31 mouse cellular contexts compared by ENCODE assay signal in the genomic region with DNA sequence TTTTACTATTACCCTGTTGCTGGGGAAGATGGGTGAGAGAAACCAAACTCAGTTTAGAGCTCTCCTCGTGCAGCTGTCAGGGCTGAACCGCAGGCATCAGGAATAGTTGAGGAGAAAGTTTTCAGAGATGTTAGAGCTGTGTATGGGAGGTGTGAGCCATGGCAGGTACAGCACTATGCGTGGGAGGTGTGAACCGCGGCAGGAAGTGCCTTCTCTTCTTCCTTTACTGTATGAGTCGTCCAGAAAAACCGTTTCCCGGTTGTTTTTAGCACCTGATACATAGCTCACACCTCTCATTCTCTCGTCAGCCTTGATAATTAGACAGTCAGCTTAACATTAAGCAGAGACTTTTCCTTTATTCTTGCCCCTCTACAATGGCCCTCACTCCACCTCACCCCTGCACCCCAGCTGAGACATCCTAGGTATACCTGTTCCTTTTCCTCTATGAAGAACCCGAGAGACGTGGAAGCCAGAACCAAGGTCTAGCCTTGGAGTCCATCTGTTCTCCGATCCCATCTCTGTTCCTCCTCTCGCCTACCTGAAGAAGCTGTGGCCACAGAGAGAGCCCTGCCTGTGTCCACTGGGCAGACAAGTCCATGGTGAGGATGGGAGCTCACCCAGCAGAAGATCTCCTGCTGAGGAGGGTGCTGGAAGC. TPM values are rescaled to one million over a fixed set of nuclear protein-coding genes. Genes with fewer than 3 reads are reported as not detected.
DNase-seq lines count a peak whose midpoint lies in the region; ATAC-seq lines count a peak whose summit lies in the region.
"Had no signal": no experiment of that assay in that cellular context is flagged by ENCODE, and none has a peak within 500 bp of the region (broad histone marks: within the 10 kb centered on the region; RNA-seq: fewer than 3 reads in every experiment).

No protein-coding gene starts in this region.

- no peak overlapping the region for H3K9ac ChIP-seq in forebrain, embryonic 11.5 days (ENCODE audit: low read length)
- no peak overlapping the region for H3K9ac ChIP-seq in forebrain, embryonic 16.5 days (replicated peaks; ENCODE audit: low read depth, low read length)
- H3K9ac ChIP-seq in intestine, embryonic 15.5 days: no peak overlapping the region
- H3K9ac ChIP-seq: embryonic facial prominence, embryonic 12.5 days; heart, embryonic 13.5 days; hindbrain, embryonic 14.5 days; liver, embryonic 15.5 days; lung, embryonic 15.5 days; midbrain, embryonic 12.5 days; neural tube, embryonic 15.5 days had no signal

- no peaks in the 10 kb centered on the region for H3K4me1 ChIP-seq in forebrain, embryonic 11.5 days (replicated peaks; ENCODE audit: control insufficient read depth, insufficient read depth, low read length)
- no peaks in the 10 kb centered on the region for H3K4me1 ChIP-seq in forebrain, embryonic 16.5 days (replicated peaks; ENCODE audit: control insufficient read depth, insufficient read depth, low read length)
- no peaks in the 10 kb centered on the region for H3K4me1 ChIP-seq in intestine, embryonic 15.5 days (replicated peaks)
- H3K4me1 ChIP-seq: heart, embryonic 13.5 days; liver, embryonic 15.5 days; lung, embryonic 15.5 days; midbrain, embryonic 12.5 days; neural tube, embryonic 15.5 days had no signal

- no peaks in the 10 kb centered on the region for H3K36me3 ChIP-seq in forebrain, embryonic 11.5 days (ENCODE audit: control insufficient read depth, insufficient read depth, low read length)
- no peaks in the 10 kb centered on the region for H3K36me3 ChIP-seq in forebrain, embryonic 16.5 days (ENCODE audit: control insufficient read depth, insufficient read depth)
- no peaks in the 10 kb centered on the region for H3K36me3 ChIP-seq in intestine, embryonic 15.5 days
- H3K36me3 ChIP-seq: embryonic facial prominence, embryonic 12.5 days; heart, embryonic 13.5 days; liver, embryonic 15.5 days; lung, embryonic 15.5 days; midbrain, embryonic 12.5 days; neural tube, embryonic 15.5 days had no signal

- H3K4me3 ChIP-seq in forebrain, embryonic 11.5 days (ENCODE audit: low read depth, low read length): no peak overlapping the region
- H3K4me3 ChIP-seq in forebrain, embryonic 16.5 days (replicated peaks; ENCODE audit: low read length): no peak overlapping the region
- no peak overlapping the region for H3K4me3 ChIP-seq in intestine, embryonic 15.5 days (replicated peaks)
- H3K4me3 ChIP-seq: embryonic facial prominence, embryonic 12.5 days; gastrocnemius, adult 2 months; heart, embryonic 13.5 days; liver, embryonic 15.5 days; lung, embryonic 15.5 days; midbrain, embryonic 12.5 days; neural tube, embryonic 15.5 days had no signal

- H3K4me2 ChIP-seq in forebrain, embryonic 11.5 days (ENCODE audit: low read depth, low read length, severe bottlenecking): no peak overlapping the region
- no peak overlapping the region for H3K4me2 ChIP-seq in forebrain, embryonic 16.5 days (ENCODE audit: low read length)
- H3K4me2 ChIP-seq in intestine, embryonic 15.5 days (replicated peaks): no peak overlapping the region
- H3K4me2 ChIP-seq: embryonic facial prominence, embryonic 12.5 days; heart, embryonic 13.5 days; hindbrain, embryonic 14.5 days; liver, embryonic 15.5 days; lung, embryonic 15.5 days; midbrain, embryonic 12.5 days; neural tube, embryonic 15.5 days had no signal

- WGBS in forebrain, embryonic 11.5 days: 86% methylated on average over 13 of the region's 13 CpGs
- 87% methylated on average over 13 of the region's 13 CpGs for WGBS in forebrain, embryonic 16.5 days
- WGBS in intestine, embryonic 15.5 days: 74% methylated on average over 13 of the region's 13 CpGs

- no peak overlapping the region for H3K27ac ChIP-seq in forebrain, embryonic 11.5 days (ENCODE audit: low read depth, low read length)
- no peak overlapping the region for H3K27ac ChIP-seq in forebrain, embryonic 16.5 days (ENCODE audit: low read length)
- no peak overlapping the region for H3K27ac ChIP-seq in intestine, embryonic 15.5 days
- H3K27ac ChIP-seq: embryonic facial prominence, embryonic 12.5 days; gastrocnemius, adult 2 months; heart, embryonic 13.5 days; hindbrain, embryonic 14.5 days; kidney, postnatal 0 days; liver, embryonic 15.5 days; lung, embryonic 15.5 days; midbrain, embryonic 12.5 days; neural tube, embryonic 15.5 days had no signal

- DNase-seq in forebrain, embryonic 11.5 days (ENCODE audit: low spot score): peak; percentile 25
- peak; percentile 18 for DNase-seq in right cerebral cortex, adult 18-20 months
- DNase-seq in right cerebral cortex, postnatal 25 days: no peak
- DNase-seq in brain, adult 2 months (ENCODE audit: low read depth, low spot score): peak; percentile 33
- peak; percentile 32 to 44 for DNase-seq in natural killer cell, adult 2 months (ENCODE audit: low spot score in 2 of 2)
- DNase-seq in embryo, embryonic 10.5 days (ENCODE audit: low spot score): no peak
- DNase-seq: adrenal gland, adult 8-10 months; cerebellum, adult 8-10 months; cerebellum, postnatal 25 days; gastrocnemius, adult 2 months; gastrocnemius, postnatal 36 days; heart, postnatal 10 days; kidney, adult 2 months; kidney, postnatal 4 days; layer of hippocampus, postnatal 36 days; liver; retina, postnatal 1 day; thymus, postnatal 4 days had no signal

- no peaks in the 10 kb centered on the region for H3K9me3 ChIP-seq in forebrain, embryonic 11.5 days (ENCODE audit: control insufficient read depth, low read length)
- H3K9me3 ChIP-seq in forebrain, embryonic 16.5 days (ENCODE audit: control insufficient read depth, low read length): no peaks in the 10 kb centered on the region
- H3K9me3 ChIP-seq in intestine, embryonic 15.5 days: no peaks in the 10 kb centered on the region
- H3K9me3 ChIP-seq: embryonic facial prominence, embryonic 12.5 days; heart, embryonic 13.5 days; liver, embryonic 15.5 days; lung, embryonic 15.5 days; midbrain, embryonic 12.5 days; neural tube, embryonic 15.5 days had no signal

- H3K27me3 ChIP-seq in forebrain, embryonic 11.5 days (ENCODE audit: control insufficient read depth, insufficient read depth, low read length): no peaks in the 10 kb centered on the region
- H3K27me3 ChIP-seq in forebrain, embryonic 16.5 days (replicated peaks; ENCODE audit: control insufficient read depth, insufficient read depth, low read length): no peaks in the 10 kb centered on the region
- H3K27me3 ChIP-seq in intestine, embryonic 15.5 days (replicated peaks): no peaks in the 10 kb centered on the region
- H3K27me3 ChIP-seq: embryonic facial prominence, embryonic 12.5 days; liver, embryonic 15.5 days; lung, embryonic 15.5 days; midbrain, embryonic 12.5 days; neural tube, embryonic 15.5 days had no signal

- no peak for ATAC-seq in forebrain, embryonic 11.5 days (replicated peaks; ENCODE audit: low FRiP score)
- no peak for ATAC-seq in forebrain, embryonic 16.5 days
- no peak for ATAC-seq in intestine, embryonic 15.5 days

RNA-seq across cellular contexts. Expression of a gene that starts 0.7 kb away (rescaled TPM):
- polyA plus RNA-seq in forebrain, embryonic 11.5 days (2014; fragmentation: Nextera tagmentation; extraction: Ambion mirVana): not detected in 2 replicates
- polyA plus RNA-seq in forebrain, embryonic 16.5 days (2015; fragmentation: Nextera tagmentation; extraction: Ambion mirVana): not detected in 2 replicates
- polyA plus RNA-seq in intestine, embryonic 15.5 days (2015; fragmentation: Nextera tagmentation; extraction: Ambion mirVana): not detected in 2 replicates
- polyA plus RNA-seq: heart, embryonic 13.5 days; hindbrain, embryonic 14.5 days; intestine, embryonic 14.5 days; kidney, adult 2 months; kidney, postnatal 0 days; liver, embryonic 15.5 days; lung, embryonic 15.5 days; midbrain, embryonic 12.5 days; neural tube, embryonic 15.5 days; thymus, postnatal 0 days had no signal

RNA-seq across cellular contexts. Expression of a gene that starts 17.0 kb away (rescaled TPM):
- not detected in 2 replicates for polyA plus RNA-seq in forebrain, embryonic 11.5 days (2014; fragmentation: Nextera tagmentation; extraction: Ambion mirVana)
- polyA plus RNA-seq in forebrain, embryonic 16.5 days (2015; fragmentation: Nextera tagmentation; extraction: Ambion mirVana): not detected in 2 replicates
- polyA plus RNA-seq in intestine, embryonic 15.5 days (2015; fragmentation: Nextera tagmentation; extraction: Ambion mirVana): not detected in 2 replicates
- polyA plus RNA-seq: heart, embryonic 13.5 days; intestine, embryonic 14.5 days; kidney, adult 2 months; limb, embryonic 11.5 days; liver, embryonic 15.5 days; lung, embryonic 15.5 days; midbrain, embryonic 12.5 days; neural tube, embryonic 15.5 days; thymus, postnatal 0 days had no signal

RNA-seq across cellular contexts. Expression of a gene that starts 28.3 kb away (rescaled TPM):
- not detected in 2 replicates for polyA plus RNA-seq in forebrain, embryonic 11.5 days (2014; fragmentation: Nextera tagmentation; extraction: Ambion mirVana)
- polyA plus RNA-seq in forebrain, embryonic 16.5 days (2015; fragmentation: Nextera tagmentation; extraction: Ambion mirVana): not detected in 2 replicates
- polyA plus RNA-seq in intestine, embryonic 15.5 days (2015; fragmentation: Nextera tagmentation; extraction: Ambion mirVana): not detected in 2 replicates
- polyA plus RNA-seq: heart, embryonic 13.5 days; hindbrain, embryonic 14.5 days; intestine, embryonic 14.5 days; kidney, adult 2 months; kidney, postnatal 0 days; limb, embryonic 11.5 days; liver, embryonic 15.5 days; lung, embryonic 15.5 days; midbrain, embryonic 12.5 days; neural tube, embryonic 15.5 days; thymus, postnatal 0 days had no signal

RNA-seq across cellular contexts. Expression of a gene that starts 52.2 kb away (rescaled TPM):
- not detected in 2 replicates for polyA plus RNA-seq in forebrain, embryonic 11.5 days (2014; fragmentation: Nextera tagmentation; extraction: Ambion mirVana)
- polyA plus RNA-seq in forebrain, embryonic 16.5 days (2015; fragmentation: Nextera tagmentation; extraction: Ambion mirVana): not detected in 2 replicates
- not detected in 2 replicates for polyA plus RNA-seq in intestine, embryonic 15.5 days (2015; fragmentation: Nextera tagmentation; extraction: Ambion mirVana)
- polyA plus RNA-seq: embryonic facial prominence, embryonic 12.5 days; heart, embryonic 13.5 days; hindbrain, embryonic 14.5 days; intestine, embryonic 14.5 days; kidney, adult 2 months; kidney, postnatal 0 days; limb, embryonic 11.5 days; liver, embryonic 15.5 days; lung, embryonic 15.5 days; midbrain, embryonic 12.5 days; neural tube, embryonic 15.5 days; thymus, postnatal 0 days had no signal

RNA-seq across cellular contexts. Expression of a gene that starts 52.3 kb away (rescaled TPM):
- 11.3 and 11.8 TPM in 2 replicates for polyA plus RNA-seq in forebrain, embryonic 11.5 days (2014; fragmentation: Nextera tagmentation; extraction: Ambion mirVana)
- polyA plus RNA-seq in forebrain, embryonic 16.5 days (2015; fragmentation: Nextera tagmentation; extraction: Ambion mirVana): 4.8 and 5.1 TPM in 2 replicates
- 16.4 and 17.0 TPM in 2 replicates for polyA plus RNA-seq in intestine, embryonic 15.5 days (2015; fragmentation: Nextera tagmentation; extraction: Ambion mirVana)

Comparison
In these comparisons a context has a peak if more than half of its experiments do, and no peak if none do; other contexts are left out.
1. DNase-seq: peak in forebrain, embryonic 11.5 days (single experiment), right cerebral cortex, adult 18-20 months (single experiment), brain, adult 2 months (single experiment) and natural killer cell, adult 2 months (2 of 2); none in right cerebral cortex, postnatal 25 days (single experiment) and embryo, embryonic 10.5 days (single experiment).